Comparison of ENCODE assay signal across 9 mouse cellular contexts in the genomic region with DNA sequence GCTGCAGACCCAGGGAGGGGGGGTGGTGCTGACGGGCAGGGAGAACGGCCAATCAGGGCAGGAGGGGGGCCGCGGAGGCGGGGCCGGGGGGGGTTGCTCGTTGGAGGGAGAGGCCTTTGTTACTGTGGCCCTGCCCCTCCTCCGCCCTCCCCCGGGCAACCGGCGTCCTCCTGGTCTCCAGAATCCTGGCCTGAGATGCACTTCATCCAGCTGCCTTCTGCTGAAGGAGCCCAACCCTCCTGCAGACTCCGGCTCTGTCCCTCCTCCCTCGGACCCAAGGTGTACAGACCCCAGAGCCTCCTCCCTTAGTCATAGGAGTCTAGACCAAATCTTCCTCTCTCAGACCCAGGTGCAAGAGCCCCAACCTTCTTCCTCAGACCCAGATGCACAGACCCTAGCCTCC. TPM values are rescaled to one million over a fixed set of nuclear protein-coding genes. Genes with fewer than 3 reads are reported as not detected.
DNase-seq lines count a peak whose midpoint lies in the region; ATAC-seq and TF ChIP-seq lines count a peak whose summit lies in the region.
"Had no signal": no experiment of that assay in that cellular context is flagged by ENCODE, and none has a peak within 500 bp of the region (broad histone marks: within the 10 kb centered on the region; RNA-seq: fewer than 3 reads in every experiment).

No protein-coding gene starts in this region.

- H3K4me3 ChIP-seq in gastrocnemius, adult 2 months: peak overlapping the region; percentile 62
- H3K4me3 ChIP-seq in forebrain, embryonic 10.5 days: peak overlapping the region; percentile 79
- peak overlapping the region; percentile 28 for H3K4me3 ChIP-seq in heart, postnatal 0 days (ENCODE audit: low read depth, low read length)

- no peaks in the 10 kb centered on the region for H3K9me3 ChIP-seq in forebrain, embryonic 10.5 days
- no peaks in the 10 kb centered on the region for H3K9me3 ChIP-seq in heart, postnatal 0 days (replicated peaks; ENCODE audit: control insufficient read depth, low read length)

- peaks cover 32% of the 10 kb centered on the region for H3K27me3 ChIP-seq in forebrain, embryonic 10.5 days (ENCODE audit: poor library complexity, severe bottlenecking)
- H3K27me3 ChIP-seq in heart, postnatal 0 days (ENCODE audit: control insufficient read depth, insufficient read depth, low read length): peaks cover 41% of the 10 kb centered on the region

- no peak for TF ChIP-seq CTCF in gastrocnemius, adult 2 months (IDR thresholded peaks at IDR 0.05)
- TF ChIP-seq CTCF in brain, embryonic 14.5 days (IDR thresholded peaks at IDR 0.05; ENCODE audit: borderline replicate concordance, extremely low read depth, insufficient read depth, insufficient read length): no peak
- no peak for TF ChIP-seq CTCF in heart, postnatal 0 days (IDR thresholded peaks at IDR 0.05; ENCODE audit: low read depth)

- no peak for TF ChIP-seq EP300 in heart, postnatal 0 days (IDR thresholded peaks at IDR 0.05; ENCODE audit: low read depth)

- no peaks in the 10 kb centered on the region for H3K36me3 ChIP-seq in forebrain, embryonic 10.5 days (replicated peaks)
- H3K36me3 ChIP-seq in heart, postnatal 0 days (replicated peaks; ENCODE audit: control insufficient read depth, insufficient read depth, low read length): no peaks in the 10 kb centered on the region

- H3K4me1 ChIP-seq in forebrain, embryonic 10.5 days: peaks cover 25% of the 10 kb centered on the region
- H3K4me1 ChIP-seq in heart, postnatal 0 days (ENCODE audit: control insufficient read depth, insufficient read depth): no peaks in the 10 kb centered on the region

- WGBS in forebrain, embryonic 10.5 days: under 1% methylated on average over 7 of the region's 13 CpGs
- 6% methylated on average over 6 of the region's 13 CpGs for WGBS in heart, postnatal 0 days

- DNase-seq in gastrocnemius, adult 2 months: peak; percentile 53
- DNase-seq in gastrocnemius, adult 18-20 months (ENCODE audit: low spot score): no peak
- DNase-seq in brain, embryonic 14.5 days (ENCODE audit: low read depth): peak; percentile 95
- DNase-seq in forebrain, embryonic 10.5 days (ENCODE audit: extremely low spot score, low spot score): peak; percentile 82
- no peak for DNase-seq in heart, postnatal 0 days (ENCODE audit: low spot score)
- DNase-seq in left cerebral cortex, adult 8-10 months (ENCODE audit: low spot score in 2 of 2): peak; percentile 61 to 83
- peak; percentile 83 for DNase-seq in neural tube, embryonic 10.5 days (ENCODE audit: extremely low spot score, low spot score)
- no peak for DNase-seq in adipocyte (ENCODE audit: low spot score)

- no peak overlapping the region for H3K27ac ChIP-seq in gastrocnemius, adult 2 months
- peak overlapping the region; percentile 92 for H3K27ac ChIP-seq in forebrain, embryonic 10.5 days
- H3K27ac ChIP-seq in heart, postnatal 0 days (ENCODE audit: low read depth): no peak overlapping the region

- TF ChIP-seq POLR2A in brain, embryonic 14.5 days (IDR thresholded peaks at IDR 0.05; ENCODE audit: borderline replicate concordance, extremely low read depth, insufficient read depth, insufficient read length, poor library complexity, severe bottlenecking): no peak; the same call in 1 of the 2 replicates

- H3K4me2 ChIP-seq in heart, postnatal 0 days (ENCODE audit: low read depth, low read length): peak overlapping the region; percentile 57

- intact Hi-C loops in gastrocnemius, adult 2 months (cut with DNase I): no loop called here

- H3K9ac ChIP-seq in heart, postnatal 0 days (replicated peaks; ENCODE audit: low read depth, low read length): no peak overlapping the region

- ATAC-seq in heart, postnatal 0 days (ENCODE audit: insufficient read depth, low read depth): no peak

RNA-seq across cellular contexts. Expression of a gene that starts 0.3 kb away (rescaled TPM):
- under 1 TPM; 0.20 to 0.28 TPM for total RNA-seq in gastrocnemius, adult 2 months (2021)
- total RNA-seq in gastrocnemius, adult 18-20 months (2021): under 1 TPM; 0.19 to 0.39 TPM
- polyA plus RNA-seq in brain, embryonic 14.5 days (2012; rRNA removed): 96.2 and 140 TPM in 2 replicates
- polyA plus RNA-seq in forebrain, embryonic 10.5 days (2016; fragmentation: Nextera tagmentation; extraction: Ambion mirVana): 0.80 and 1.1 TPM in 2 replicates
- 0.08 TPM in 1 of 2 replicates, not detected in the other for total RNA-seq in heart, postnatal 0 days (2014; rRNA removed; ENCODE audit: low replicate concordance)
- not detected in 2 replicates for polyA plus RNA-seq in heart, postnatal 0 days (2015; fragmentation: Nextera tagmentation; extraction: Ambion mirVana)
- 10 to 100 TPM; 24.9 to 27.1 (median 25.8) TPM for total RNA-seq in left cerebral cortex, adult 8-10 months (2022)

RNA-seq across cellular contexts. Expression of a gene that starts 15.6 kb away (rescaled TPM):
- total RNA-seq in gastrocnemius, adult 2 months (2021): not detected
- not detected for total RNA-seq in gastrocnemius, adult 18-20 months (2021)
- 0.04 TPM in 1 of 2 replicates, not detected in the other for polyA plus RNA-seq in brain, embryonic 14.5 days (2012; rRNA removed)
- not detected in 2 replicates for polyA plus RNA-seq in forebrain, embryonic 10.5 days (2016; fragmentation: Nextera tagmentation; extraction: Ambion mirVana)
- total RNA-seq in heart, postnatal 0 days (2014; rRNA removed; ENCODE audit: low replicate concordance): not detected in 2 replicates
- polyA plus RNA-seq in heart, postnatal 0 days (2015; fragmentation: Nextera tagmentation; extraction: Ambion mirVana): not detected in 2 replicates
- not detected for total RNA-seq in left cerebral cortex, adult 8-10 months (2022)
- total RNA-seq: gastrocnemius, postnatal 4 days had no signal

RNA-seq across cellular contexts. Expression of a gene that starts 27.2 kb away (rescaled TPM):
- total RNA-seq in gastrocnemius, adult 2 months (2021): 1 to 10 TPM; 1.7 to 2.3 TPM
- total RNA-seq in gastrocnemius, adult 18-20 months (2021): under 1 TPM; 0.85 to 0.87 TPM
- polyA plus RNA-seq in brain, embryonic 14.5 days (2012; rRNA removed): 7.0 and 9.5 TPM in 2 replicates
- polyA plus RNA-seq in forebrain, embryonic 10.5 days (2016; fragmentation: Nextera tagmentation; extraction: Ambion mirVana): 2.1 and 2.7 TPM in 2 replicates
- total RNA-seq in heart, postnatal 0 days (2014; rRNA removed; ENCODE audit: low replicate concordance): 3.9 and 17.7 TPM in 2 replicates
- polyA plus RNA-seq in heart, postnatal 0 days (2015; fragmentation: Nextera tagmentation; extraction: Ambion mirVana): 2.9 and 3.1 TPM in 2 replicates
- total RNA-seq in left cerebral cortex, adult 8-10 months (2022): 1 to 10 TPM; 1.4 to 2.3 (median 2.0) TPM

RNA-seq across cellular contexts. Expression of a gene that starts 46.3 kb away (rescaled TPM):
- total RNA-seq in gastrocnemius, adult 2 months (2021): 1 to 10 TPM in 1 of 2 experiments, under 1 TPM in 1; 0.45 to 1.2 TPM
- under 1 TPM; 0.28 to 0.84 TPM for total RNA-seq in gastrocnemius, adult 18-20 months (2021)
- polyA plus RNA-seq in brain, embryonic 14.5 days (2012; rRNA removed): 1.2 and 1.3 TPM in 2 replicates
- 0.31 and 0.50 TPM in 2 replicates for polyA plus RNA-seq in forebrain, embryonic 10.5 days (2016; fragmentation: Nextera tagmentation; extraction: Ambion mirVana)
- not detected in 2 replicates for total RNA-seq in heart, postnatal 0 days (2014; rRNA removed; ENCODE audit: low replicate concordance)
- polyA plus RNA-seq in heart, postnatal 0 days (2015; fragmentation: Nextera tagmentation; extraction: Ambion mirVana): 0.52 and 0.60 TPM in 2 replicates
- 1 to 10 TPM in 1 of 4 experiments, under 1 TPM in 1, not detected in 2; 0.64 to 2.2 TPM for total RNA-seq in left cerebral cortex, adult 8-10 months (2022)

RNA-seq across cellular contexts. Expression of a gene that starts 46.3 kb away (rescaled TPM):
- total RNA-seq in gastrocnemius, adult 2 months (2021): 100 to 1,000 TPM; 221 to 447 TPM
- 100 to 1,000 TPM; 282 to 331 TPM for total RNA-seq in gastrocnemius, adult 18-20 months (2021)
- polyA plus RNA-seq in brain, embryonic 14.5 days (2012; rRNA removed): 69.0 and 71.0 TPM in 2 replicates
- polyA plus RNA-seq in forebrain, embryonic 10.5 days (2016; fragmentation: Nextera tagmentation; extraction: Ambion mirVana): 249 TPM in 2 replicates
- 396 and 434 TPM in 2 replicates for total RNA-seq in heart, postnatal 0 days (2014; rRNA removed; ENCODE audit: low replicate concordance)
- polyA plus RNA-seq in heart, postnatal 0 days (2015; fragmentation: Nextera tagmentation; extraction: Ambion mirVana): 1,315 and 1,437 TPM in 2 replicates
- total RNA-seq in left cerebral cortex, adult 8-10 months (2022): 10 to 100 TPM; 52.0 to 61.0 (median 58.8) TPM

Comparison
In these comparisons a context has a peak if more than half of its experiments do, and no peak if none do; other contexts are left out.
1. DNase-seq: peak in gastrocnemius, adult 2 months (single experiment), brain, embryonic 14.5 days (single experiment), forebrain, embryonic 10.5 days (single experiment), left cerebral cortex, adult 8-10 months (2 of 2) and neural tube, embryonic 10.5 days (single experiment); none in gastrocnemius, adult 18-20 months (single experiment), heart, postnatal 0 days (single experiment) and adipocyte (single experiment).
2. H3K4me3 ChIP-seq: peak in every context shown above with its lines; median percentile 79 in forebrain, embryonic 10.5 days; 62 in gastrocnemius, adult 2 months; 28 in heart, postnatal 0 days.
3. RNA of a gene that starts 0.3 kb away (total RNA-seq): 24.9 to 27.1 TPM in left cerebral cortex, adult 8-10 months; 0.19 to 0.39 TPM in gastrocnemius, adult 18-20 months, 0.20 to 0.28 TPM in gastrocnemius, adult 2 months and 0.08 TPM in heart, postnatal 0 days; every median in the first group is over 10 times any median in the second.